Mouse (Mus musculus): ENCODE results near the gene Ldlrad1.

Ldlrad1 gene

GRCm38 (mm10) chr4:107208880-107209279 lies at the start of gene Ldlrad1:
TSS of gene Ldlrad1 (plus strand) at chr4:107209180.
- in situ Hi-C loops (cut with MboI; ENCODE audit: low sequenced_read_pairs), result no loop called here

- in situ Hi-C loops (cut with MboI; ENCODE audit: low sequenced_read_pairs), result loop anchor here (25.0 kb wide), 1 partner anchor 323 kb away; no protein-coding TSS in a partner anchor
Observed at GRCm38 (mm10) chr4:107160181-107160580, 48.8 kb upstream of the Ldlrad1 start.

- in situ Hi-C loops (cut with MboI; ENCODE audit: low sequenced_read_pairs), result loop anchor here (25.0 kb wide), 1 partner anchor 326 kb away; no protein-coding TSS in a partner anchor
Observed at GRCm38 (mm10) chr4:107163341-107163740, 45.6 kb upstream of the Ldlrad1 start.

GRCm38 (mm10) chr4:107163756-107164587 lies 45.0 kb upstream of the Ldlrad1 start:
- in situ Hi-C loops (cut with MboI; ENCODE audit: low sequenced_read_pairs), result loop anchor here (25.0 kb wide), 1 partner anchor 327 kb away; no protein-coding TSS in a partner anchor

GRCm38 (mm10) chr4:107166700-107167099 lies 42.3 kb upstream of the Ldlrad1 start:
- in situ Hi-C loops (cut with MboI; ENCODE audit: low sequenced_read_pairs), result loop anchor here (25.0 kb wide), 1 partner anchor 329 kb away; no protein-coding TSS in a partner anchor

- in situ Hi-C loops (cut with MboI; ENCODE audit: low sequenced_read_pairs), result loop anchor here (25.0 kb wide), 1 partner anchor 330 kb away; no protein-coding TSS in a partner anchor
Observed at GRCm38 (mm10) chr4:107167798-107168197, 41.2 kb upstream of the Ldlrad1 start.

- in situ Hi-C loops (cut with MboI; ENCODE audit: low sequenced_read_pairs), result no loop called here
Observed at GRCm38 (mm10) chr4:107177506-107177905, 31.5 kb upstream of the Ldlrad1 start.

- in situ Hi-C loops (cut with MboI; ENCODE audit: low sequenced_read_pairs), result no loop called here
Observed at GRCm38 (mm10) chr4:107178182-107178829, 30.7 kb upstream of the Ldlrad1 start, which contains the start of gene Tmem59. TSS of gene Tmem59 (plus strand) at chr4:107178399.

GRCm38 (mm10) chr4:107178830-107179490 lies 30.0 kb upstream of the Ldlrad1 start, which contains the start of gene Tceanc2:
TSS of gene Tceanc2 (minus strand) at chr4:107179116.
- in situ Hi-C loops (cut with MboI; ENCODE audit: low sequenced_read_pairs), result no loop called here

GRCm38 (mm10) chr4:107179561-107179960 lies 29.4 kb upstream of the Ldlrad1 start:
- in situ Hi-C loops (cut with MboI; ENCODE audit: low sequenced_read_pairs), result no loop called here

- in situ Hi-C loops (cut with MboI; ENCODE audit: low sequenced_read_pairs), result no loop called here
Observed at GRCm38 (mm10) chr4:107180746-107181145, 28.2 kb upstream of the Ldlrad1 start.

GRCm38 (mm10) chr4:107181866-107182265 lies 27.1 kb upstream of the Ldlrad1 start:
- in situ Hi-C loops (cut with MboI; ENCODE audit: low sequenced_read_pairs), result no loop called here

- in situ Hi-C loops (cut with MboI; ENCODE audit: low sequenced_read_pairs), result no loop called here
Observed at GRCm38 (mm10) chr4:107182796-107183195, 26.2 kb upstream of the Ldlrad1 start.

- in situ Hi-C loops (cut with MboI; ENCODE audit: low sequenced_read_pairs), result no loop called here
Observed at GRCm38 (mm10) chr4:107183203-107183602, 25.8 kb upstream of the Ldlrad1 start.

GRCm38 (mm10) chr4:107185703-107186102 lies 23.3 kb upstream of the Ldlrad1 start:
- in situ Hi-C loops (cut with MboI; ENCODE audit: low sequenced_read_pairs), result no loop called here

GRCm38 (mm10) chr4:107193841-107194240 lies 15.1 kb upstream of the Ldlrad1 start:
- in situ Hi-C loops (cut with MboI; ENCODE audit: low sequenced_read_pairs), result no loop called here

- in situ Hi-C loops (cut with MboI; ENCODE audit: low sequenced_read_pairs), result no loop called here
Observed at GRCm38 (mm10) chr4:107196454-107196853, 12.5 kb upstream of the Ldlrad1 start.

GRCm38 (mm10) chr4:107198072-107198471 lies 10.9 kb upstream of the Ldlrad1 start:
- in situ Hi-C loops (cut with MboI; ENCODE audit: low sequenced_read_pairs), result no loop called here

GRCm38 (mm10) chr4:107201779-107202178 lies 7.2 kb upstream of the Ldlrad1 start:
- in situ Hi-C loops (cut with MboI; ENCODE audit: low sequenced_read_pairs), result no loop called here

GRCm38 (mm10) chr4:107203001-107203400 lies 6.0 kb upstream of the Ldlrad1 start:
- in situ Hi-C loops (cut with MboI; ENCODE audit: low sequenced_read_pairs), result no loop called here

GRCm38 (mm10) chr4:107207016-107207415 lies 2.0 kb upstream of the Ldlrad1 start:
- in situ Hi-C loops (cut with MboI; ENCODE audit: low sequenced_read_pairs), result no loop called here
